Mouse (Mus musculus) embryonic fibroblast, embryonic 13.5 days (primary cell): ENCODE data around the gene Xpo5. TPM values are rescaled to one million over a fixed set of nuclear protein-coding genes. Genes with fewer than 3 reads are reported as not detected.
A peak's percentile ranks its signal among the peaks of the same experiment; 100 is the strongest.

Experiments
- H3K27ac ChIP-seq: 2 replicates; pipeline ENCODE4 v1.5.1; 2012; ENCODE audit warnings: low read length, control low read depth, inconsistent platforms; ENCODE audit not compliant: insufficient read depth
- H3K4me1 ChIP-seq: 2 replicates; pipeline ENCODE4 v1.6.1; 2011; ENCODE audit warnings: low read length; ENCODE audit not compliant: control insufficient read depth, insufficient read depth
- H3K4me3 ChIP-seq: 2 replicates; pipeline ENCODE4 v1.5.1; 2011; ENCODE audit warnings: mild to moderate bottlenecking, control low read depth, low read length; ENCODE audit not compliant: insufficient read depth
- CTCF ChIP-seq: IDR thresholded peaks from 2 replicates; pipeline ENCODE4 v1.5.1; 2011; ENCODE audit warnings: mild to moderate bottlenecking, control low read depth, low read length, moderate library complexity, borderline replicate concordance; ENCODE audit not compliant: insufficient read depth
- POLR2A ChIP-seq: IDR thresholded peaks from 2 replicates; pipeline ENCODE4 v1.6.1; 2011; ENCODE audit warnings: low read depth, mild to moderate bottlenecking, control low read depth, low read length, moderate library complexity
- polyA plus RNA-seq: library from polyadenylated mRNA; stranded (reverse); fragments of >200 nt; gene quantifications from 2 replicates; pipeline ENCODE4 v1.2.4, GENCODE M21; 2011; ENCODE audit warnings: low read depth; ENCODE audit not compliant: missing spikeins, insufficient read length

The Xpo5 gene
- polyA plus RNA-seq, 1 experiment, result 55.2 TPM

GRCm38 (mm10) chr17:46188829-46189228 is 13.8 kb upstream of the Xpo5 start:
- Histone ChIP-seq H3K27ac (no peak overlapping the region), H3K4me3 (no peak overlapping the region), H3K4me1 (no peaks in the 10 kb centered on the region)
- TF ChIP-seq CTCF, result no peak
- no peak for TF ChIP-seq POLR2A

GRCm38 (mm10) chr17:46201151-46201550 is 1.4 kb upstream of the Xpo5 start:
- Histone ChIP-seq H3K27ac (no peak overlapping the region), H3K4me3 (peak overlapping the region; percentile 30; the same call in 1 of the 2 replicates), H3K4me1 (peaks cover 7% of the 10 kb centered on the region)
- no peak for TF ChIP-seq CTCF
- no peak for TF ChIP-seq POLR2A

GRCm38 (mm10) chr17:46203078-46203477 is 496 bp downstream of the Xpo5 start:
- H3K4me3 ChIP-seq, result peak overlapping the region; percentile 86
- H3K4me1 ChIP-seq, result peaks cover 7% of the 10 kb centered on the region
- TF ChIP-seq CTCF (no peak), POLR2A (peak; percentile 6; the same call in 1 of the 2 replicates)
- peak overlapping the region; percentile 43 for H3K27ac ChIP-seq

GRCm38 (mm10) chr17:46206676-46207075 is 4.1 kb downstream of the Xpo5 start:
- H3K4me3 ChIP-seq, result no peak overlapping the region
- no peak overlapping the region for H3K27ac ChIP-seq
- TF ChIP-seq CTCF (no peak), POLR2A (no peak)
- peaks cover 5% of the 10 kb centered on the region; the same call in 1 of the 2 replicates for H3K4me1 ChIP-seq

GRCm38 (mm10) chr17:46210550-46210949 is 8.0 kb downstream of the Xpo5 start:
- Histone ChIP-seq H3K4me1 (no peaks in the 10 kb centered on the region), H3K4me3 (no peak overlapping the region), H3K27ac (no peak overlapping the region)
- TF ChIP-seq POLR2A (no peak), CTCF (no peak)

- TF ChIP-seq POLR2A (no peak), CTCF (no peak)
- no peaks in the 10 kb centered on the region for H3K4me1 ChIP-seq
- H3K27ac ChIP-seq, result no peak overlapping the region
- H3K4me3 ChIP-seq, result no peak overlapping the region
These were observed 19.0 kb downstream of the Xpo5 start for GRCm38 (mm10) chr17:46221601-46222000.

- TF ChIP-seq CTCF, result no peak
- TF ChIP-seq POLR2A, result no peak
- Histone ChIP-seq H3K27ac (no peak overlapping the region), H3K4me1 (no peaks in the 10 kb centered on the region), H3K4me3 (no peak overlapping the region)
These were observed 25.0 kb downstream of the Xpo5 start for GRCm38 (mm10) chr17:46227576-46227975.

GRCm38 (mm10) chr17:46236067-46236466 is 33.5 kb downstream of the Xpo5 start:
- H3K4me1 ChIP-seq, result no peaks in the 10 kb centered on the region
- no peak overlapping the region for H3K4me3 ChIP-seq
- TF ChIP-seq POLR2A, result no peak
- no peak for TF ChIP-seq CTCF
- no peak overlapping the region for H3K27ac ChIP-seq

GRCm38 (mm10) chr17:46237079-46237478 is 34.5 kb downstream of the Xpo5 start:
- no peaks in the 10 kb centered on the region for H3K4me1 ChIP-seq
- no peak overlapping the region for H3K27ac ChIP-seq
- H3K4me3 ChIP-seq, result no peak overlapping the region
- no peak for TF ChIP-seq POLR2A
- TF ChIP-seq CTCF, result no peak

GRCm38 (mm10) chr17:46237480-46237879 is 34.9 kb downstream of the Xpo5 start:
- H3K4me3 ChIP-seq, result no peak overlapping the region
- H3K27ac ChIP-seq, result no peak overlapping the region
- TF ChIP-seq CTCF (no peak), POLR2A (no peak)
- H3K4me1 ChIP-seq, result no peaks in the 10 kb centered on the region
